In the genomic region with DNA sequence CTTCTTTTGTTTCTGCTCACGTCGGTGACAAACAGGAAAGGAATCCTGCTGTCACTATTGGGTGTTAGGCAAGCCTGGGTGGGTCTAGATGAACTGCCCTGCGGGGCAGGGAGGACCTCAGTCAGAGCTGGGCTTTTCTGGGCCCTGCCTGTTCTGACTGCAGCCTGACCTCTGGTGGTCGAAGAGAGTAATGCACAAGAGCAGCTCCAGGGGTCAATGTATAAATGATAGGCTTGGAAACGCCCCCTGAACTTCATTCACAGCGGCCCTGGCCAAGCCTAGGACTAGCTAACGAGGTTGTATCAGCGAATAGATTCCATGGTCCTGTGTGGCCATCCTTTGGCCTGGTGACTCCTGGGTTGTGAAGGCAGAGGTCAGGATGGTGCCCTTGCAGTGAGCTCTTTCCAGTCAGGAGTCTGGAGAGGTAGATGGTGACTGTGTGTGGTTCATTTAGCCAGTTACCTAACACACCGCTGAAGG, we compare ENCODE assay signal across 8 mouse cellular contexts. TPM values are rescaled to one million over a fixed set of nuclear protein-coding genes. Genes with fewer than 3 reads are reported as not detected.
DNase-seq lines count a peak whose midpoint lies in the region; ATAC-seq and TF ChIP-seq lines count a peak whose summit lies in the region.

No protein-coding gene starts in this region.

- H3K27ac ChIP-seq in ES-Bruce4 (ENCODE audit: insufficient read depth, low read length), result no peak overlapping the region
- no peak overlapping the region for H3K27ac ChIP-seq in forebrain, embryonic 12.5 days
- no peak overlapping the region for H3K27ac ChIP-seq in liver, embryonic 16.5 days (ENCODE audit: low read length)
- no peak overlapping the region for H3K27ac ChIP-seq in neural tube, embryonic 12.5 days
- no peak overlapping the region for H3K27ac ChIP-seq in stomach, embryonic 16.5 days (ENCODE audit: low read length)

- no peaks in the 10 kb centered on the region for H3K36me3 ChIP-seq in ES-Bruce4 (ENCODE audit: control insufficient read depth, insufficient read depth, low read length, poor library complexity, severe bottlenecking)
- H3K36me3 ChIP-seq in forebrain, embryonic 12.5 days (replicated peaks), result no peaks in the 10 kb centered on the region
- no peaks in the 10 kb centered on the region for H3K36me3 ChIP-seq in liver, embryonic 16.5 days (ENCODE audit: control insufficient read depth, insufficient read depth)
- H3K36me3 ChIP-seq in neural tube, embryonic 12.5 days, result no peaks in the 10 kb centered on the region
- H3K36me3 ChIP-seq in stomach, embryonic 16.5 days (ENCODE audit: control insufficient read depth, insufficient read depth, low read length), result no peaks in the 10 kb centered on the region

- intact Hi-C loops in heart, postnatal 10 days (cut with DNase I), result loop anchor here (1.0 to 10.0 kb wide), 3 partner anchors 85 to 675 kb away; a partner anchor contains a TSS

- no peaks in the 10 kb centered on the region for H3K9me3 ChIP-seq in ES-Bruce4 (replicated peaks; ENCODE audit: control insufficient read depth, insufficient read depth, low read length, poor library complexity, severe bottlenecking)
- H3K9me3 ChIP-seq in forebrain, embryonic 12.5 days, result no peaks in the 10 kb centered on the region
- no peaks in the 10 kb centered on the region for H3K9me3 ChIP-seq in liver, embryonic 16.5 days (replicated peaks; ENCODE audit: control insufficient read depth, low read length)
- no peaks in the 10 kb centered on the region for H3K9me3 ChIP-seq in neural tube, embryonic 12.5 days
- 0 out of 2 replicates have a peak, but pooled peaks cover 4% of the 10 kb centered on the region for H3K9me3 ChIP-seq in stomach, embryonic 16.5 days (replicated peaks; ENCODE audit: control insufficient read depth, low read length)

- H3K9ac ChIP-seq in ES-Bruce4 (ENCODE audit: low read depth, poor library complexity, severe bottlenecking), result no peak overlapping the region
- no peak overlapping the region for H3K9ac ChIP-seq in forebrain, embryonic 12.5 days
- no peak overlapping the region for H3K9ac ChIP-seq in liver, embryonic 16.5 days (ENCODE audit: low read depth, low read length)
- no peak overlapping the region for H3K9ac ChIP-seq in neural tube, embryonic 12.5 days
- H3K9ac ChIP-seq in stomach, embryonic 16.5 days (ENCODE audit: low read length), result peak overlapping the region; percentile 51; the same call in 1 of the 2 replicates

- DNase-seq in c-Kit-positive CD71-positive TER-119-positive erythroid progenitor cells, embryonic 14.5 days (ENCODE audit: low spot score), result peak; percentile 62
- peak; percentile 90 to 93 for DNase-seq in heart, postnatal 10 days
- peak; percentile 72 to 85 for DNase-seq in kidney, postnatal 36 days

- no peaks in the 10 kb centered on the region for H3K27me3 ChIP-seq in ES-Bruce4 (ENCODE audit: control insufficient read depth, insufficient read depth, low read length, poor library complexity, severe bottlenecking)
- H3K27me3 ChIP-seq in forebrain, embryonic 12.5 days, result no peaks in the 10 kb centered on the region
- H3K27me3 ChIP-seq in liver, embryonic 16.5 days (ENCODE audit: control insufficient read depth, insufficient read depth, low read depth, low read length), result no peaks in the 10 kb centered on the region
- no peaks in the 10 kb centered on the region for H3K27me3 ChIP-seq in neural tube, embryonic 12.5 days (replicated peaks)
- no peaks in the 10 kb centered on the region for H3K27me3 ChIP-seq in stomach, embryonic 16.5 days (ENCODE audit: control insufficient read depth, insufficient read depth, low read length)

- H3K4me3 ChIP-seq in ES-Bruce4 (ENCODE audit: low read depth, low read length), result no peak overlapping the region
- no peak overlapping the region for H3K4me3 ChIP-seq in forebrain, embryonic 12.5 days (replicated peaks)
- no peak overlapping the region for H3K4me3 ChIP-seq in liver, embryonic 16.5 days (ENCODE audit: low read depth, low read length)
- H3K4me3 ChIP-seq in neural tube, embryonic 12.5 days, result no peak overlapping the region
- H3K4me3 ChIP-seq in stomach, embryonic 16.5 days (replicated peaks; ENCODE audit: low read length), result no peak overlapping the region

- ATAC-seq in forebrain, embryonic 12.5 days (ENCODE audit: low FRiP score), result peak; percentile 66; the same call in 1 of the 2 replicates
- ATAC-seq in liver, embryonic 16.5 days (ENCODE audit: low read depth), result 0 out of 2 replicates have a peak, but pooled peaks have one; percentile 23
- peak; percentile 64 for ATAC-seq in neural tube, embryonic 12.5 days (ENCODE audit: low FRiP score, low read depth)
- peak; percentile 65; the same call in 1 of the 2 replicates for ATAC-seq in stomach, embryonic 16.5 days (ENCODE audit: insufficient read depth, low FRiP score)

- H3K4me2 ChIP-seq in forebrain, embryonic 12.5 days, result no peak overlapping the region
- H3K4me2 ChIP-seq in liver, embryonic 16.5 days (ENCODE audit: low read depth, low read length), result no peak overlapping the region
- H3K4me2 ChIP-seq in neural tube, embryonic 12.5 days (replicated peaks), result no peak overlapping the region
- H3K4me2 ChIP-seq in stomach, embryonic 16.5 days (ENCODE audit: low read depth, low read length), result no peak overlapping the region

- peaks cover 4% of the 10 kb centered on the region for H3K4me1 ChIP-seq in ES-Bruce4 (ENCODE audit: control insufficient read depth, insufficient read depth, low read length)
- H3K4me1 ChIP-seq in forebrain, embryonic 12.5 days, result peaks cover 6% of the 10 kb centered on the region; the same call in 1 of the 2 replicates
- H3K4me1 ChIP-seq in liver, embryonic 16.5 days (ENCODE audit: control insufficient read depth, low read depth, low read length), result no peaks in the 10 kb centered on the region; the same call in 1 of the 2 replicates
- peaks cover 7% of the 10 kb centered on the region; the same call in 1 of the 2 replicates for H3K4me1 ChIP-seq in neural tube, embryonic 12.5 days
- H3K4me1 ChIP-seq in stomach, embryonic 16.5 days (ENCODE audit: control insufficient read depth, insufficient read depth, low read length), result peaks cover 8% of the 10 kb centered on the region

- TF ChIP-seq CTCF in ES-Bruce4 (IDR thresholded peaks at IDR 0.05; ENCODE audit: low read depth, low read length), result peak; percentile 85

- no peak for TF ChIP-seq POLR2A in ES-Bruce4 (IDR thresholded peaks at IDR 0.05; ENCODE audit: insufficient read depth, low read length)

- TF ChIP-seq EP300 in ES-Bruce4 (IDR thresholded peaks at IDR 0.05; ENCODE audit: insufficient read depth, low read depth, low read length), result no peak

- 12% methylated on average over 9 of the region's 9 CpGs for WGBS in forebrain, embryonic 12.5 days
- 9% methylated on average over 9 of the region's 9 CpGs for WGBS in liver, embryonic 16.5 days (ENCODE audit: insufficient replicate concordance)
- 10% methylated on average over 9 of the region's 9 CpGs for WGBS in neural tube, embryonic 12.5 days
- WGBS in stomach, embryonic 16.5 days, result 12% methylated on average over 9 of the region's 9 CpGs

RNA-seq across cellular contexts. Expression of a gene that starts 27.4 kb away (rescaled TPM):
- polyA plus RNA-seq in ES-Bruce4 (2011; ENCODE audit: insufficient read depth, insufficient read length, low read depth, missing spikeins), result 140 and 146 TPM in 2 replicates
- 248 and 252 TPM in 2 replicates for polyA plus RNA-seq in forebrain, embryonic 12.5 days (2016; fragmentation: Nextera tagmentation; extraction: Ambion mirVana)
- total RNA-seq in heart, postnatal 10 days (2021), result 100 to 1,000 TPM; 166 to 172 TPM
- 98.8 and 107 TPM in 2 replicates for polyA plus RNA-seq in liver, embryonic 16.5 days (2015; fragmentation: Nextera tagmentation; extraction: Ambion mirVana)
- 252 and 267 TPM in 2 replicates for polyA plus RNA-seq in neural tube, embryonic 12.5 days (2016; fragmentation: Nextera tagmentation; extraction: Ambion mirVana)
- 207 and 219 TPM in 2 replicates for polyA plus RNA-seq in stomach, embryonic 16.5 days (2015; fragmentation: Nextera tagmentation; extraction: Ambion mirVana)
